8 mouse cellular contexts compared by ENCODE assay signal in the genomic region with DNA sequence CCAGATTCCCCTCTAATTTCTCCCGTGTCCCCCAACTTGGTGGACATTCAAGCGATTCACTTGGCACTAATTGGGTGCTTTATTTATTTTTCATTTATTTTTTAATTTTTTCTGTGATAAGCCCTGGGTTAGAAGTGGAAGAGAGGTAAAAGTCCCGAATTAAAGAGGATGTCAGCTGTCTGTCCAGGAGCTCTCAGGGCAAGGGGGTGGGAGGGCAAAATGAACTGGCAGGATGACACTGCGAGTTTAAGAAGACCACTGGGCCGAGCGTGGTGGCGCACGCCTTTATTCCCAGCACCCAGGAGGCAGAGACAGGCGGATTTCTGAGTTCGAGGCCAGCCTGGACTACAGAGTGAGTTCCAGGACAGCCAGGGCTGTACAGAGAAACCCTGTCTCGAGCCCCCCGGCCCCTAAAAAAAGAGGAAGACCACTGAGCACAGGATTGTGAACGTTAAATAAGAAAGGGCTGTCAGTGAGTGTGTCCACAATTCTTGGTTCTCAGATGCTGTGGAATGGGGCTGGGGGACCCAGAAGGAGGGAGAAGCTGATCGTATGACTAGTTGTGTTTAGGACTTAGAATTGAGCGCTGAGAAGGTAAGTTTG. TPM values are rescaled to one million over a fixed set of nuclear protein-coding genes. Genes with fewer than 3 reads are reported as not detected.
DNase-seq lines count a peak whose midpoint lies in the region; ATAC-seq and TF ChIP-seq lines count a peak whose summit lies in the region.

No protein-coding gene starts in this region.

- peak overlapping the region; percentile 77 for H3K4me2 ChIP-seq in forebrain, embryonic 15.5 days (replicated peaks)
- H3K4me2 ChIP-seq in liver, embryonic 16.5 days (ENCODE audit: low read depth, low read length): peak overlapping the region; percentile 71

- H3K9ac ChIP-seq in forebrain, embryonic 15.5 days (replicated peaks): no peak overlapping the region
- peak overlapping the region; percentile 89 for H3K9ac ChIP-seq in liver, embryonic 16.5 days (ENCODE audit: low read depth, low read length)

- WGBS in heart, embryonic 10.5 days: 61% methylated on average over 15 of the region's 15 CpGs
- 53% methylated on average over 15 of the region's 15 CpGs for WGBS in forebrain, embryonic 15.5 days
- WGBS in liver, embryonic 16.5 days (ENCODE audit: insufficient replicate concordance): 32% methylated on average over 15 of the region's 15 CpGs

- ATAC-seq in forebrain, embryonic 15.5 days (replicated peaks): no peak
- no peak for ATAC-seq in liver, embryonic 16.5 days (ENCODE audit: low read depth)

- peak overlapping the region; percentile 92 for H3K27ac ChIP-seq in heart, embryonic 10.5 days
- H3K27ac ChIP-seq in forebrain, embryonic 15.5 days (replicated peaks): peak overlapping the region; percentile 97
- peak overlapping the region; percentile 96 for H3K27ac ChIP-seq in liver, embryonic 16.5 days (ENCODE audit: low read length)

- no peaks in the 10 kb centered on the region for H3K9me3 ChIP-seq in heart, embryonic 10.5 days
- no peaks in the 10 kb centered on the region for H3K9me3 ChIP-seq in E14TG2a.4 (ENCODE audit: low read length)
- no peaks in the 10 kb centered on the region for H3K9me3 ChIP-seq in forebrain, embryonic 15.5 days
- H3K9me3 ChIP-seq in liver, embryonic 16.5 days (replicated peaks; ENCODE audit: control insufficient read depth, low read length): no peaks in the 10 kb centered on the region

- peak overlapping the region; percentile 61 for H3K4me3 ChIP-seq in heart, embryonic 10.5 days
- peak overlapping the region; percentile 76 for H3K4me3 ChIP-seq in E14TG2a.4 (replicated peaks; ENCODE audit: low read length)
- H3K4me3 ChIP-seq in forebrain, embryonic 15.5 days: peak overlapping the region; percentile 86
- peak overlapping the region; percentile 80 for H3K4me3 ChIP-seq in liver, embryonic 16.5 days (ENCODE audit: low read depth, low read length)

- H3K27me3 ChIP-seq in heart, embryonic 10.5 days (ENCODE audit: insufficient read depth, poor library complexity, severe bottlenecking): no peaks in the 10 kb centered on the region
- H3K27me3 ChIP-seq in E14TG2a.4 (ENCODE audit: insufficient read depth, low read length): peaks cover 31% of the 10 kb centered on the region
- H3K27me3 ChIP-seq in forebrain, embryonic 15.5 days: no peaks in the 10 kb centered on the region
- no peaks in the 10 kb centered on the region for H3K27me3 ChIP-seq in liver, embryonic 16.5 days (ENCODE audit: control insufficient read depth, insufficient read depth, low read depth, low read length)

- TF ChIP-seq CTCF in E14TG2a.4 (conservative IDR thresholded peaks at IDR 0.05; ENCODE audit: low read length): no peak

- no peaks in the 10 kb centered on the region for H3K36me3 ChIP-seq in heart, embryonic 10.5 days
- H3K36me3 ChIP-seq in E14TG2a.4 (ENCODE audit: insufficient read depth, low read length): no peaks in the 10 kb centered on the region
- H3K36me3 ChIP-seq in forebrain, embryonic 15.5 days: no peaks in the 10 kb centered on the region
- no peaks in the 10 kb centered on the region for H3K36me3 ChIP-seq in liver, embryonic 16.5 days (ENCODE audit: control insufficient read depth, insufficient read depth)

- no peak for DNase-seq in heart, embryonic 10.5 days (ENCODE audit: low spot score)
- no peak for DNase-seq in heart, postnatal 4 days
- no peak for DNase-seq in urinary bladder, postnatal 36 days (ENCODE audit: low spot score in 2 of 2)
- no peak for DNase-seq in frontal cortex, postnatal 25 days (ENCODE audit: low spot score in 2 of 2)
- no peak for DNase-seq in right cerebral cortex, postnatal 10 days (ENCODE audit: low spot score in 2 of 2)

- H3K4me1 ChIP-seq in heart, embryonic 10.5 days: peaks cover 39% of the 10 kb centered on the region
- peaks cover 77% of the 10 kb centered on the region for H3K4me1 ChIP-seq in E14TG2a.4 (replicated peaks; ENCODE audit: low read depth, low read length)
- H3K4me1 ChIP-seq in forebrain, embryonic 15.5 days: peaks cover 34% of the 10 kb centered on the region
- H3K4me1 ChIP-seq in liver, embryonic 16.5 days (ENCODE audit: control insufficient read depth, low read depth, low read length): peaks cover 44% of the 10 kb centered on the region

RNA-seq across cellular contexts. Expression of gene Ctdsp1, which starts 3.8 kb away (rescaled TPM):
- polyA plus RNA-seq in heart, embryonic 10.5 days (2016; fragmentation: Nextera tagmentation; extraction: Ambion mirVana): 55.9 and 69.2 TPM in 2 replicates
- total RNA-seq in heart, postnatal 4 days (2021): 100 to 1,000 TPM; 121 to 126 TPM
- polyA plus RNA-seq in forebrain, embryonic 15.5 days (2015; fragmentation: Nextera tagmentation; extraction: Ambion mirVana): 21.4 and 22.4 TPM in 2 replicates
- polyA plus RNA-seq in liver, embryonic 16.5 days (2015; fragmentation: Nextera tagmentation; extraction: Ambion mirVana): 45.9 and 48.6 TPM in 2 replicates

RNA-seq across cellular contexts. Expression of gene Slc11a1, which starts 12.5 kb away (rescaled TPM):
- polyA plus RNA-seq in heart, embryonic 10.5 days (2016; fragmentation: Nextera tagmentation; extraction: Ambion mirVana): 1.1 and 1.6 TPM in 2 replicates
- total RNA-seq in heart, postnatal 4 days (2021): 1 to 10 TPM; 1.7 to 3.4 TPM
- 1.9 and 3.2 TPM in 2 replicates for polyA plus RNA-seq in forebrain, embryonic 15.5 days (2015; fragmentation: Nextera tagmentation; extraction: Ambion mirVana)
- polyA plus RNA-seq in liver, embryonic 16.5 days (2015; fragmentation: Nextera tagmentation; extraction: Ambion mirVana): 17.4 and 17.9 TPM in 2 replicates

RNA-seq across cellular contexts. Expression of gene Vil1, which starts 21.7 kb away (rescaled TPM):
- 0.94 and 1.1 TPM in 2 replicates for polyA plus RNA-seq in heart, embryonic 10.5 days (2016; fragmentation: Nextera tagmentation; extraction: Ambion mirVana)
- total RNA-seq in heart, postnatal 4 days (2021): 1 to 10 TPM; 1.4 to 2.1 TPM
- polyA plus RNA-seq in forebrain, embryonic 15.5 days (2015; fragmentation: Nextera tagmentation; extraction: Ambion mirVana): 0.27 and 0.29 TPM in 2 replicates
- 0.69 and 1.6 TPM in 2 replicates for polyA plus RNA-seq in liver, embryonic 16.5 days (2015; fragmentation: Nextera tagmentation; extraction: Ambion mirVana)

RNA-seq across cellular contexts. Expression of gene Catip, which starts 25.6 kb away (rescaled TPM):
- polyA plus RNA-seq in heart, embryonic 10.5 days (2016; fragmentation: Nextera tagmentation; extraction: Ambion mirVana): 0.20 and 0.28 TPM in 2 replicates
- under 1 TPM; 0.32 to 0.33 TPM for total RNA-seq in heart, postnatal 4 days (2021)
- polyA plus RNA-seq in forebrain, embryonic 15.5 days (2015; fragmentation: Nextera tagmentation; extraction: Ambion mirVana): 0.38 and 1.2 TPM in 2 replicates
- polyA plus RNA-seq in liver, embryonic 16.5 days (2015; fragmentation: Nextera tagmentation; extraction: Ambion mirVana): 0.05 and 0.08 TPM in 2 replicates
